Mouse (Mus musculus): Measurements from ENCODE around the gene Pou6f1. TPM values are rescaled to one million over a fixed set of nuclear protein-coding genes. Genes with fewer than 3 reads are reported as not detected.

The Pou6f1 gene
- total RNA-seq, 2 experiments from 2014 or later, result 13.1 to 16.4 TPM

Small RNAs within 50 kb of the gene (microRNA-seq; reads per million reads assigned to microRNA genes)
- 0 reads per million in 2 experiments for gene Mir6961 (ENCODE audit: borderline number of aligned reads in 2 of 2)

Other genes starting within 250 kb of the Pou6f1 start
- gene Methig1, start 246.8 kb downstream of the Pou6f1 start, total RNA-seq (2021), result under 1 TPM in 1 of 2 experiments, not detected in 1; 0.20 TPM
- gene Mettl7a2, start 246.8 kb downstream of the Pou6f1 start, total RNA-seq (2021), result 1 to 10 TPM; 3.2 to 3.4 TPM
- gene Higd1c, start 235.4 kb downstream of the Pou6f1 start, total RNA-seq (2021), result not detected
- not detected for gene Gm5475, start 177.8 kb downstream of the Pou6f1 start, total RNA-seq (2021)
- gene Slc11a2, start 174.9 kb downstream of the Pou6f1 start, total RNA-seq (2021), result 100 to 1,000 TPM; 110 to 132 TPM
- 100 to 1,000 TPM; 147 to 279 TPM for gene Letmd1, start 131.0 kb downstream of the Pou6f1 start, total RNA-seq (2021)
- 1 to 10 TPM; 5.3 to 5.5 TPM for gene Csrnp2, start 104.5 kb downstream of the Pou6f1 start, total RNA-seq (2021)
- gene Tfcp2, start 48.0 kb downstream of the Pou6f1 start, total RNA-seq (2021), result 10 to 100 TPM; 16.6 to 17.6 TPM
- gene Dazap2, start 15.4 kb upstream of the Pou6f1 start, total RNA-seq (2021), result 100 to 1,000 TPM; 169 to 241 TPM
- 10 to 100 TPM; 41.3 to 51.6 TPM for gene Smagp, start 37.0 kb upstream of the Pou6f1 start, total RNA-seq (2021)
- 1 to 10 TPM; 1.8 to 4.3 TPM for gene Bin2, start 69.6 kb upstream of the Pou6f1 start, total RNA-seq (2021)
- gene Cela1, start 87.9 kb upstream of the Pou6f1 start, total RNA-seq (2021), result 10 to 100 TPM; 46.7 to 87.1 TPM
- gene Galnt6, start 129.4 kb upstream of the Pou6f1 start, total RNA-seq (2021), result 1 to 10 TPM; 4.2 to 5.6 TPM
- gene Slc4a8, start 161.8 kb upstream of the Pou6f1 start, total RNA-seq (2021), result 1 to 10 TPM; 3.9 to 6.1 TPM

All from adrenal gland, adult 18-20 months (tissue).